In the genomic region with DNA sequence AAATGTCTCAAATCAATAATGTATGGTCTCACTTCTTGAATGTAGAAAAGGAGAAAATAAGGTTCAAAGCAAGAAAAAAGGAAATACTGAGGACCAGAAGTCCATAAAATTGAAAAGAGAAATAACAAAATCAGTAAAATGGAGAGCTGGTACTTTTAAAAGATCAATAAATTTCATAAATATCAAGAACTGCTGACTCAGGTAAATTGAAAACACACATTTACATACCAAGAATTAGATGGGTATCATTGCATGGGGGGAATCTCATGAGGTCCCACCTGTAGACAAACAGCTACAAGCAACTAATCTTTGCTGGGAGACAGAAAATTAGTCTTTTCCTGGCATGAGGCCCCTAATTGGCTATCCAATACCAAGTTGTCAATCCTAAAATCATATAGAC, we compare ENCODE assay signal across 29 mouse cellular contexts.
"Had no signal": no experiment of that assay in that cellular context is flagged by ENCODE, and none has a peak within 500 bp of the region (broad histone marks: within the 10 kb centered on the region; RNA-seq: fewer than 3 reads in every experiment).

No protein-coding gene starts in this region.

- H3K9ac ChIP-seq: limb, embryonic 12.5 days; limb, embryonic 13.5 days; limb, embryonic 15.5 days; liver, embryonic 12.5 days; liver, embryonic 13.5 days; liver, embryonic 14.5 days; liver, embryonic 15.5 days; liver, postnatal 0 days; lung, embryonic 14.5 days; lung, embryonic 15.5 days; midbrain, embryonic 12.5 days; midbrain, embryonic 13.5 days; midbrain, embryonic 15.5 days had no signal

- H3K27ac ChIP-seq: limb, embryonic 10.5 days; limb, embryonic 12.5 days; limb, embryonic 13.5 days; limb, embryonic 15.5 days; liver, embryonic 12.5 days; liver, embryonic 13.5 days; liver, embryonic 14.5 days; liver, embryonic 15.5 days; lung, embryonic 15.5 days; macrophage; midbrain, embryonic 10.5 days; midbrain, embryonic 12.5 days; midbrain, embryonic 13.5 days; midbrain, embryonic 15.5 days had no signal

- H3K4me1 ChIP-seq: limb, embryonic 10.5 days; limb, embryonic 12.5 days; limb, embryonic 13.5 days; limb, embryonic 15.5 days; liver, embryonic 12.5 days; liver, embryonic 13.5 days; liver, embryonic 15.5 days; lung, embryonic 15.5 days; megakaryocyte, embryonic 14.5 days; midbrain, embryonic 10.5 days; midbrain, embryonic 12.5 days; midbrain, embryonic 13.5 days; midbrain, embryonic 15.5 days had no signal

- DNase-seq: left cerebral cortex, postnatal 4 days; liver; liver, embryonic 13.5 days; liver, postnatal 0 days; lung, adult 18-20 months; lung, adult 2 months; lung, embryonic 14.5 days; lung, postnatal 10 days; lung, postnatal 14 days; lung, postnatal 36 days; lung, postnatal 4 days; midbrain, embryonic 14.5 days had no signal

- H3K27me3 ChIP-seq: limb, embryonic 12.5 days; limb, embryonic 13.5 days; limb, embryonic 15.5 days; liver, embryonic 12.5 days; liver, embryonic 13.5 days; liver, embryonic 15.5 days; lung, embryonic 15.5 days; midbrain, embryonic 12.5 days; midbrain, embryonic 13.5 days; midbrain, embryonic 15.5 days had no signal

- H3K4me2 ChIP-seq: limb, embryonic 12.5 days; limb, embryonic 13.5 days; limb, embryonic 15.5 days; liver, embryonic 11.5 days; liver, embryonic 12.5 days; liver, embryonic 13.5 days; liver, embryonic 15.5 days; lung, embryonic 14.5 days; lung, embryonic 15.5 days; midbrain, embryonic 11.5 days; midbrain, embryonic 12.5 days; midbrain, embryonic 13.5 days; midbrain, embryonic 15.5 days had no signal

- H3K36me3 ChIP-seq: limb, embryonic 10.5 days; limb, embryonic 12.5 days; limb, embryonic 13.5 days; limb, embryonic 15.5 days; liver, embryonic 12.5 days; liver, embryonic 13.5 days; liver, embryonic 15.5 days; lung, embryonic 15.5 days; midbrain, embryonic 10.5 days; midbrain, embryonic 12.5 days; midbrain, embryonic 13.5 days; midbrain, embryonic 15.5 days had no signal

- H3K9me3 ChIP-seq: limb, embryonic 10.5 days; limb, embryonic 12.5 days; limb, embryonic 13.5 days; limb, embryonic 15.5 days; liver, embryonic 12.5 days; liver, embryonic 13.5 days; liver, embryonic 15.5 days; lung, embryonic 15.5 days; megakaryocyte, embryonic 14.5 days; midbrain, embryonic 10.5 days; midbrain, embryonic 12.5 days; midbrain, embryonic 13.5 days; midbrain, embryonic 15.5 days had no signal

- H3K4me3 ChIP-seq: limb, embryonic 10.5 days; limb, embryonic 12.5 days; limb, embryonic 13.5 days; limb, embryonic 15.5 days; liver, embryonic 12.5 days; liver, embryonic 13.5 days; liver, embryonic 15.5 days; lung, embryonic 15.5 days; megakaryocyte, embryonic 14.5 days; midbrain, embryonic 10.5 days; midbrain, embryonic 12.5 days; midbrain, embryonic 13.5 days; midbrain, embryonic 15.5 days; myocyte had no signal
